Mouse (Mus musculus): ENCODE measurements around the gene Dhrs1. TPM values are rescaled to one million over a fixed set of nuclear protein-coding genes. Genes with fewer than 3 reads are reported as not detected.

The Dhrs1 gene
- total and polyA plus RNA-seq, 2 experiments, result 140 to 263 TPM

DNA sequence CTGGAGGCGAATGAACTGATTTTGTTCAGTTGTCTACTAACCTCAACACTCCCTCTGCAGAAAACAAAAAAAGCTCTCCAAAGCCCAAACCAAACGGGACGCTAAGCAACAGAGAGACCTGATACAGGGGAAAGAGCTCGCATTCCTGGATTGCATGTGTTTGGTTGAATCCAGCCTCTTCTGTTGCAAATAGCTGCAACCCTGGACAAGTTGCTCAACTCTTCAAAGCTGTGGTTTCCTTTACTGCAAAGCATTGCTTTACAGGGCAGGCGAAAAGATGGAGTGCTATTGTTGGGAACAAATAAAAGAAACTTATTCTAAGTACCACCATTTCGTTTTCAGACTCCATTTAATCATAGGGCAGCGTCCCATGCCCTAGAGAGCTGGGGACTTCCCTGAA lies 10.6 kb downstream of the Dhrs1 start:
- H3K27ac ChIP-seq (replicated peaks; ENCODE audit: insufficient read depth, low read depth, low read length), result no peak overlapping the region
- no peaks in the 10 kb centered on the region for H3K27me3 ChIP-seq (ENCODE audit: control insufficient read depth, insufficient read depth, low read length)
- DNase-seq (ENCODE audit: extremely low read depth, low read depth, low spot score), result no peak
- H3K9ac ChIP-seq (ENCODE audit: low read depth, low read length), result no peak overlapping the region
- TF ChIP-seq POLR2A (IDR thresholded peaks at IDR 0.05; ENCODE audit: extremely low read depth, insufficient read depth, low read length), result no peak
- TF ChIP-seq CTCF (IDR thresholded peaks at IDR 0.05; ENCODE audit: low read depth, low read length), result no peak
- H3K4me3 ChIP-seq (ENCODE audit: insufficient read depth, low read depth, low read length), result no peak overlapping the region
- 74% methylated on average over 7 of the region's 7 CpGs for WGBS
- no peaks in the 10 kb centered on the region for H3K79me2 ChIP-seq (ENCODE audit: control insufficient read depth, insufficient read depth, low read length)
- peaks cover 12% of the 10 kb centered on the region for H3K36me3 ChIP-seq (ENCODE audit: control insufficient read depth, insufficient read depth, low read length)
- H3K4me1 ChIP-seq (ENCODE audit: control insufficient read depth, insufficient read depth, low read length), result peaks cover 9% of the 10 kb centered on the region

DNA sequence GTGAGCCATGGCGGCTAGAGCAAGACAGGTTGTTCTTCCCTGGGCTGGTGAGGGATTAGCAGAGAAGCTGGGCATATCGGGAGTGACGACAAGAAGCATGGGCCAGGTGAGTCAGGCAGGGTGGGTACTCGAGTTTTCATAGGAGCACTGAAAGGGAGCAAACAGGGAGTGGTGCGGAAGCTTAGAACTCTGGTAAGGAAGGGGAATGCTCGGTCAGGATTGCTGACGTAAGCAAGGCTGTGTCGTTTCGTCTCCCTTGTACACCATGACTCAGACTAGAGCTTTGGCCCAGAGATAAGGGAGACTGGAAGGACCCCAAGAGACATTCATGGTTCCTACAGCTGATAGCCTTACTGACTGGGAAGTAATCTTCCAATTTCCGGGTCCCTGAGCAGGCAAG lies 11.6 kb downstream of the Dhrs1 start:
- Histone ChIP-seq H3K27me3 (ENCODE audit: control insufficient read depth, insufficient read depth, low read length) (no peaks in the 10 kb centered on the region), H3K36me3 (ENCODE audit: control insufficient read depth, insufficient read depth, low read length) (peaks cover 8% of the 10 kb centered on the region), H3K79me2 (ENCODE audit: control insufficient read depth, insufficient read depth, low read length) (no peaks in the 10 kb centered on the region), H3K4me1 (ENCODE audit: control insufficient read depth, insufficient read depth, low read length) (peaks cover 8% of the 10 kb centered on the region), H3K27ac (replicated peaks; ENCODE audit: insufficient read depth, low read depth, low read length) (no peak overlapping the region), H3K9ac (ENCODE audit: low read depth, low read length) (no peak overlapping the region), H3K4me3 (ENCODE audit: insufficient read depth, low read depth, low read length) (no peak overlapping the region)
- TF ChIP-seq CTCF (IDR thresholded peaks at IDR 0.05; ENCODE audit: low read depth, low read length), result no peak
- TF ChIP-seq POLR2A (IDR thresholded peaks at IDR 0.05; ENCODE audit: extremely low read depth, insufficient read depth, low read length), result no peak
- no peak for DNase-seq (ENCODE audit: extremely low read depth, low read depth, low spot score)
- 71% methylated on average over 10 of the region's 10 CpGs for WGBS

DNA sequence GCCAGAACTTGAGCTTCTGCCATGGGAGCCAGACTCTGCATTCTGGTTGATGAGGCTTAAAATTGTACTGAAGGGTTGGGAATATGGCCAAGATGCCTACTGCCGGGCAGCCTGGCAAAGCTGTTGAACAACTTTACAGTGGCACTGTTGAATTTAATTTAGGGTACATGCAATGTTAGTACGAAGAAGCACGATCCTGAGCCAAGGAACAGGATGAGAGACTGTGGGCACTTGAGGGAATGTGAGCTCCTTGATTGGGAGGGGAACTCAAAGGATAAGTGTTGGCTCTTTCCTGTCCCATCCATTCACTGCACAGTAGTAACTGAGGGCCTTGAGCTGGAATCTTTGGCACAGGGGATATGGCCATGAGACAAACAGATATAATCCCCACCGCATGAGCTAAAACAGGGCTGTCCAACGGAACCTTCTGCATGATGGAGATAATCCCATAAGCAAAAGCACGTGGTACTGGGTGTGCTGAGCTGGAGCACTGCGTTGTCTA lies 14.9 kb downstream of the Dhrs1 start:
- WGBS, result 88% methylated on average over 7 of the region's 7 CpGs
- no peak for DNase-seq (ENCODE audit: extremely low read depth, low read depth, low spot score)
- Histone ChIP-seq H3K4me1 (ENCODE audit: control insufficient read depth, insufficient read depth, low read length) (peaks cover 10% of the 10 kb centered on the region), H3K4me3 (ENCODE audit: insufficient read depth, low read depth, low read length) (no peak overlapping the region), H3K9ac (ENCODE audit: low read depth, low read length) (no peak overlapping the region), H3K27ac (replicated peaks; ENCODE audit: insufficient read depth, low read depth, low read length) (no peak overlapping the region), H3K27me3 (ENCODE audit: control insufficient read depth, insufficient read depth, low read length) (no peaks in the 10 kb centered on the region), H3K36me3 (ENCODE audit: control insufficient read depth, insufficient read depth, low read length) (no peaks in the 10 kb centered on the region), H3K79me2 (ENCODE audit: control insufficient read depth, insufficient read depth, low read length) (no peaks in the 10 kb centered on the region)
- TF ChIP-seq POLR2A (IDR thresholded peaks at IDR 0.05; ENCODE audit: extremely low read depth, insufficient read depth, low read length), result no peak
- no peak for TF ChIP-seq CTCF (IDR thresholded peaks at IDR 0.05; ENCODE audit: low read depth, low read length)

GRCm38 (mm10) chr14:55730116-55730515 lies 15.4 kb downstream of the Dhrs1 start:
- Histone ChIP-seq H3K36me3 (ENCODE audit: control insufficient read depth, insufficient read depth, low read length) (no peaks in the 10 kb centered on the region), H3K27ac (replicated peaks; ENCODE audit: insufficient read depth, low read depth, low read length) (no peak overlapping the region), H3K27me3 (ENCODE audit: control insufficient read depth, insufficient read depth, low read length) (no peaks in the 10 kb centered on the region), H3K79me2 (ENCODE audit: control insufficient read depth, insufficient read depth, low read length) (no peaks in the 10 kb centered on the region), H3K4me3 (ENCODE audit: insufficient read depth, low read depth, low read length) (no peak overlapping the region), H3K4me1 (ENCODE audit: control insufficient read depth, insufficient read depth, low read length) (peaks cover 15% of the 10 kb centered on the region), H3K9ac (ENCODE audit: low read depth, low read length) (no peak overlapping the region)
- DNase-seq (ENCODE audit: extremely low read depth, low read depth, low spot score), result no peak
- TF ChIP-seq CTCF (IDR thresholded peaks at IDR 0.05; ENCODE audit: low read depth, low read length), result no peak
- no peak for TF ChIP-seq POLR2A (IDR thresholded peaks at IDR 0.05; ENCODE audit: extremely low read depth, insufficient read depth, low read length)
- 89% methylated on average over 7 of the region's 7 CpGs for WGBS

GRCm38 (mm10) chr14:55727889-55728685 lies 17.4 kb downstream of the Dhrs1 start:
- Histone ChIP-seq H3K79me2 (ENCODE audit: control insufficient read depth, insufficient read depth, low read length) (no peaks in the 10 kb centered on the region), H3K36me3 (ENCODE audit: control insufficient read depth, insufficient read depth, low read length) (no peaks in the 10 kb centered on the region), H3K27me3 (ENCODE audit: control insufficient read depth, insufficient read depth, low read length) (no peaks in the 10 kb centered on the region), H3K4me1 (ENCODE audit: control insufficient read depth, insufficient read depth, low read length) (peaks cover 20% of the 10 kb centered on the region), H3K27ac (replicated peaks; ENCODE audit: insufficient read depth, low read depth, low read length) (no peak overlapping the region), H3K9ac (ENCODE audit: low read depth, low read length) (no peak overlapping the region), H3K4me3 (ENCODE audit: insufficient read depth, low read depth, low read length) (no peak overlapping the region)
- TF ChIP-seq POLR2A (IDR thresholded peaks at IDR 0.05; ENCODE audit: extremely low read depth, insufficient read depth, low read length) (no peak), CTCF (IDR thresholded peaks at IDR 0.05; ENCODE audit: low read depth, low read length) (no peak)
- 80% methylated on average over 8 of the region's 8 CpGs for WGBS
- no peak for DNase-seq (ENCODE audit: extremely low read depth, low read depth, low spot score)

DNA sequence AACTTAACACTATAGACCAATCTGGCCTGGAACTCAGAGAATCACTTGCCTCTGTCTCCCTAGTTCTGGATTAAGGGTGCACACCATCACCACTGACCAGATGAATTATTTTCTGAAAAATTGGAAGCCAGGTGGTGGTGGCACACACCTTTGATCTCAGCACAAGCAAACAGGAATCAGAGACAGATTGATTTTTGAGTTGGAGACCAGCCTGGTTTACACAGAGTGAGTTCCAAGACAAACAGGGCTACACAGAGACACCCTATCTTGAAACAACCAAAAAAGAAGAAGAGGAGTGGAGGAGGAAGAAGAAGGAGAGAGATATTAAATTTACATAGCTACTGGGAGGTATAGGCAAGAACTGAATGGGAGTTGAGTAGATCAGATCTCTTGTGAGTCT lies 19.2 kb downstream of the Dhrs1 start:
- Histone ChIP-seq H3K4me1 (ENCODE audit: control insufficient read depth, insufficient read depth, low read length) (peaks cover 25% of the 10 kb centered on the region), H3K9ac (ENCODE audit: low read depth, low read length) (no peak overlapping the region), H3K79me2 (ENCODE audit: control insufficient read depth, insufficient read depth, low read length) (no peaks in the 10 kb centered on the region), H3K27me3 (ENCODE audit: control insufficient read depth, insufficient read depth, low read length) (no peaks in the 10 kb centered on the region), H3K27ac (replicated peaks; ENCODE audit: insufficient read depth, low read depth, low read length) (peak overlapping the region; percentile 65), H3K4me3 (ENCODE audit: insufficient read depth, low read depth, low read length) (no peak overlapping the region), H3K36me3 (ENCODE audit: control insufficient read depth, insufficient read depth, low read length) (no peaks in the 10 kb centered on the region)
- peak; percentile 96 for DNase-seq (ENCODE audit: extremely low read depth, low read depth, low spot score)
- TF ChIP-seq CTCF (IDR thresholded peaks at IDR 0.05; ENCODE audit: low read depth, low read length), result no peak
- no peak for TF ChIP-seq POLR2A (IDR thresholded peaks at IDR 0.05; ENCODE audit: extremely low read depth, insufficient read depth, low read length)

Data from liver, adult 2 months (tissue).